Mouse (Mus musculus) adrenal gland, adult 10 weeks (tissue): Measurements from ENCODE around the gene Stard3nl. TPM values are rescaled to one million over a fixed set of nuclear protein-coding genes. Genes with fewer than 3 reads are reported as not detected.

Experiments used
- polyA plus RNA-seq: library from polyadenylated mRNA; stranded (reverse); fragments of 350-450 nt; fragmentation: Illumina TruSeq; extraction: RNeasy Lipid Tissue Mini Kit (QIAGEN cat#74804); gene quantifications from one replicate; pipeline ENCODE4 v1.2.3, GENCODE M21; 2014; ENCODE audit warnings: low read depth, low replicate concordance

Gene Stard3nl
- 30.7 TPM for polyA plus RNA-seq

GRCm38 (mm10) chr13:19395688-19396354, at the start of gene Stard3nl:
Gene Stard3nl, minus strand, starts transcription at chr13:19395795.

Other genes with a start within 250 kb of the Stard3nl start
- gene Epdr1, start 224.1 kb upstream of the Stard3nl start, polyA plus RNA-seq: 32.6 TPM
- gene Sfrp4, start 227.3 kb upstream of the Stard3nl start, polyA plus RNA-seq: 4.7 TPM